Mouse (Mus musculus) midbrain, embryonic 15.5 days (tissue): ENCODE measurements around the gene Spg7. TPM values are rescaled to one million over a fixed set of nuclear protein-coding genes. Genes with fewer than 3 reads are reported as not detected.
"Not testable (repeated sequence)": the region's sequence is repeated elsewhere in the genome, so short reads cannot be mapped to it uniquely, and the experiment has no call there.

ENCODE experiments used
- ATAC-seq: fragments of 200-750 bp; cut with Nextera tagmentation; replicated peaks from 2 replicates; pipeline ENCODE4 v1.8.0; 2017; ENCODE audit warnings: moderate TSS enrichment
- H3K27ac ChIP-seq: fragments of 300-500 bp; sonication (generic); 2 replicates; pipeline ENCODE4 v1.5.1; 2015; ENCODE audit warnings: mild to moderate bottlenecking, inconsistent platforms
- H3K27me3 ChIP-seq: fragments of 300-500 bp; sonication (generic); replicated peaks from 2 replicates; pipeline ENCODE4 v1.6.1; 2015; ENCODE audit warnings: inconsistent platforms
- H3K36me3 ChIP-seq: fragments of 300-500 bp; sonication (generic); replicated peaks from 2 replicates; pipeline ENCODE4 v1.6.1; 2015; ENCODE audit warnings: inconsistent platforms
- H3K4me1 ChIP-seq: fragments of 300-500 bp; sonication (generic); 2 replicates; pipeline ENCODE4 v1.6.1; 2015; ENCODE audit warnings: inconsistent platforms
- H3K4me2 ChIP-seq: fragments of 300-500 bp; sonication (generic); 2 replicates; pipeline ENCODE4 v1.6.1; 2015; ENCODE audit warnings: inconsistent platforms, mild to moderate bottlenecking, moderate library complexity
- H3K4me3 ChIP-seq: fragments of 300-500 bp; sonication (generic); 2 replicates; pipeline ENCODE4 v1.5.1; 2015; ENCODE audit warnings: mild to moderate bottlenecking, inconsistent platforms
- H3K9ac ChIP-seq: fragments of 300-500 bp; sonication (generic); 2 replicates; pipeline ENCODE4 v1.6.1; 2015; ENCODE audit warnings: mild to moderate bottlenecking, inconsistent platforms
- H3K9me3 ChIP-seq: fragments of 300-500 bp; sonication (generic); 2 replicates; pipeline ENCODE4 v1.6.1; 2016; ENCODE audit warnings: inconsistent platforms
- WGBS: fragments of 180-500 bp; shearing (Covaris S2); methylation state at CpG from one replicate; pipeline ENCODE4 v1.1.7; 2015; ENCODE audit warnings: mixed read lengths; 5-methylcytosine and 5-hydroxymethylcytosine counted together
- polyA plus RNA-seq: library from polyadenylated mRNA; unstranded; fragments of >200 nt; fragmentation: Nextera tagmentation; extraction: Ambion mirVana; gene quantifications from 2 replicates; pipeline ENCODE4 v1.2.1, GENCODE M21; 2015

The Spg7 gene
- 48.7 and 49.0 TPM in 2 replicates for polyA plus RNA-seq

- Histone ChIP-seq H3K36me3 (no peaks in the 10 kb centered on the region), H3K4me3 (no peak within 1 kb of the TSS), H3K9me3 (no peaks in the 10 kb centered on the region), H3K27ac (no peak within 1 kb of the TSS), H3K9ac (no peak within 1 kb of the TSS), H3K4me2 (no peak within 1 kb of the TSS), H3K4me1 (peaks cover 29% of the 10 kb centered on the region), H3K27me3 (no peaks in the 10 kb centered on the region)
- WGBS: 74% methylated on average over 7 of the region's 7 CpGs
- ATAC-seq: no peak
These were observed at the start of gene Spg7 for GRCm38 (mm10) chr8:123062721-123063120. Spg7 (plus strand) TSS chr8:123062942.

GRCm38 (mm10) chr8:123014429-123014828 lies 48.3 kb upstream of the Spg7 start:
- H3K4me2 ChIP-seq: no peak overlapping the region
- H3K9ac ChIP-seq: no peak overlapping the region
- no peaks in the 10 kb centered on the region for H3K36me3 ChIP-seq
- no peak overlapping the region for H3K27ac ChIP-seq
- 85% methylated on average over 7 of the region's 7 CpGs for WGBS
- ATAC-seq: no peak
- no peaks in the 10 kb centered on the region for H3K27me3 ChIP-seq
- H3K9me3 ChIP-seq: no peaks in the 10 kb centered on the region
- peaks cover 16% of the 10 kb centered on the region for H3K4me1 ChIP-seq
- no peak overlapping the region for H3K4me3 ChIP-seq

- Histone ChIP-seq H3K9me3 (no peaks in the 10 kb centered on the region), H3K36me3 (no peaks in the 10 kb centered on the region), H3K9ac (no peak overlapping the region), H3K27me3 (no peaks in the 10 kb centered on the region), H3K27ac (no peak overlapping the region), H3K4me1 (peaks cover 16% of the 10 kb centered on the region), H3K4me2 (no peak overlapping the region), H3K4me3 (no peak overlapping the region)
- 79% methylated on average over 3 of the region's 3 CpGs for WGBS
- ATAC-seq: no peak
These were observed 47.7 kb upstream of the Spg7 start for GRCm38 (mm10) chr8:123015074-123015473.

- Histone ChIP-seq H3K4me2 (no peak overlapping the region), H3K9me3 (no peaks in the 10 kb centered on the region), H3K9ac (no peak overlapping the region), H3K27ac (no peak overlapping the region), H3K27me3 (no peaks in the 10 kb centered on the region), H3K36me3 (no peaks in the 10 kb centered on the region), H3K4me3 (no peak overlapping the region), H3K4me1 (peaks cover 27% of the 10 kb centered on the region)
- no peak for ATAC-seq
- 94% methylated on average over 4 of the region's 4 CpGs for WGBS
These were observed 45.6 kb upstream of the Spg7 start for GRCm38 (mm10) chr8:123017143-123017542.

- Histone ChIP-seq H3K4me1 (peaks cover 27% of the 10 kb centered on the region), H3K9ac (no peak overlapping the region), H3K4me2 (no peak overlapping the region), H3K27me3 (no peaks in the 10 kb centered on the region), H3K36me3 (no peaks in the 10 kb centered on the region), H3K9me3 (no peaks in the 10 kb centered on the region), H3K27ac (no peak overlapping the region), H3K4me3 (no peak overlapping the region)
- 59% methylated on average over 4 of the region's 4 CpGs for WGBS
- ATAC-seq: no peak
These were observed 44.1 kb upstream of the Spg7 start for GRCm38 (mm10) chr8:123018484-123019164.

GRCm38 (mm10) chr8:123020084-123020483 lies 42.7 kb upstream of the Spg7 start:
- no peaks in the 10 kb centered on the region for H3K9me3 ChIP-seq
- H3K4me1 ChIP-seq: peaks cover 23% of the 10 kb centered on the region
- no peak overlapping the region for H3K4me2 ChIP-seq
- H3K9ac ChIP-seq: no peak overlapping the region
- no peak overlapping the region for H3K27ac ChIP-seq
- no peak overlapping the region for H3K4me3 ChIP-seq
- no peaks in the 10 kb centered on the region for H3K36me3 ChIP-seq
- ATAC-seq: no peak
- H3K27me3 ChIP-seq: no peaks in the 10 kb centered on the region
- WGBS: 71% methylated on average over 2 of the region's 2 CpGs

- Histone ChIP-seq H3K9ac (no peak overlapping the region), H3K36me3 (no peaks in the 10 kb centered on the region), H3K4me2 (no peak overlapping the region), H3K9me3 (no peaks in the 10 kb centered on the region), H3K27me3 (no peaks in the 10 kb centered on the region), H3K27ac (no peak overlapping the region), H3K4me1 (peaks cover 23% of the 10 kb centered on the region), H3K4me3 (no peak overlapping the region)
- no peak for ATAC-seq
- 75% methylated on average over 2 of the region's 2 CpGs for WGBS
These were observed 41.9 kb upstream of the Spg7 start for GRCm38 (mm10) chr8:123020859-123021258.

GRCm38 (mm10) chr8:123021259-123021658 lies 41.5 kb upstream of the Spg7 start:
- H3K9me3 ChIP-seq: no peaks in the 10 kb centered on the region
- H3K4me2 ChIP-seq: no peak overlapping the region
- H3K36me3 ChIP-seq: no peaks in the 10 kb centered on the region
- H3K4me3 ChIP-seq: no peak overlapping the region
- 66% methylated on average over 1 of the region's 1 CpGs for WGBS
- peaks cover 23% of the 10 kb centered on the region for H3K4me1 ChIP-seq
- H3K27ac ChIP-seq: no peak overlapping the region
- no peak for ATAC-seq
- H3K27me3 ChIP-seq: no peaks in the 10 kb centered on the region
- no peak overlapping the region for H3K9ac ChIP-seq

- H3K27me3 ChIP-seq: no peaks in the 10 kb centered on the region
- H3K9me3 ChIP-seq: no peaks in the 10 kb centered on the region
- H3K27ac ChIP-seq: no peak overlapping the region
- no peak overlapping the region for H3K9ac ChIP-seq
- ATAC-seq: no peak
- WGBS: 85% methylated on average over 3 of the region's 3 CpGs
- no peaks in the 10 kb centered on the region for H3K36me3 ChIP-seq
- no peak overlapping the region for H3K4me2 ChIP-seq
- H3K4me1 ChIP-seq: peaks cover 23% of the 10 kb centered on the region
- H3K4me3 ChIP-seq: no peak overlapping the region
These were observed 40.0 kb upstream of the Spg7 start for GRCm38 (mm10) chr8:123022727-123023126.

- Histone ChIP-seq H3K4me3 (no peak overlapping the region), H3K36me3 (no peaks in the 10 kb centered on the region), H3K27me3 (no peaks in the 10 kb centered on the region), H3K9me3 (no peaks in the 10 kb centered on the region), H3K27ac (no peak overlapping the region), H3K9ac (no peak overlapping the region), H3K4me1 (peaks cover 11% of the 10 kb centered on the region), H3K4me2 (no peak overlapping the region)
- 100% methylated on average over 2 of the region's 2 CpGs for WGBS
- ATAC-seq: no peak
These were observed 38.5 kb upstream of the Spg7 start for GRCm38 (mm10) chr8:123024226-123024625.

GRCm38 (mm10) chr8:123025951-123026351 lies 36.8 kb upstream of the Spg7 start:
- H3K27ac ChIP-seq: no peak overlapping the region
- no peak overlapping the region for H3K9ac ChIP-seq
- ATAC-seq: no peak
- WGBS: 85% methylated on average over 3 of the region's 3 CpGs
- H3K4me1 ChIP-seq: peaks cover 6% of the 10 kb centered on the region; the same call in 1 of the 2 replicates
- no peaks in the 10 kb centered on the region for H3K27me3 ChIP-seq
- no peaks in the 10 kb centered on the region for H3K9me3 ChIP-seq
- no peak overlapping the region for H3K4me3 ChIP-seq
- H3K36me3 ChIP-seq: no peaks in the 10 kb centered on the region
- H3K4me2 ChIP-seq: no peak overlapping the region

GRCm38 (mm10) chr8:123027786-123028185 lies 35.0 kb upstream of the Spg7 start:
- Histone ChIP-seq H3K9ac (no peak overlapping the region), H3K27me3 (no peaks in the 10 kb centered on the region), H3K9me3 (no peaks in the 10 kb centered on the region), H3K4me1 (no peaks in the 10 kb centered on the region), H3K4me3 (no peak overlapping the region), H3K36me3 (no peaks in the 10 kb centered on the region), H3K4me2 (no peak overlapping the region), H3K27ac (no peak overlapping the region)
- ATAC-seq: no peak
- 91% methylated on average over 8 of the region's 8 CpGs for WGBS

GRCm38 (mm10) chr8:123030091-123030490 lies 32.7 kb upstream of the Spg7 start:
- not testable (repeated sequence) for H3K4me2 ChIP-seq, H3K27me3 ChIP-seq, H3K27ac ChIP-seq, H3K9ac ChIP-seq, H3K36me3 ChIP-seq, H3K9me3 ChIP-seq, H3K4me1 ChIP-seq, H3K4me3 ChIP-seq, ATAC-seq
- 88% methylated on average over 5 of the region's 5 CpGs for WGBS
